Mouse (Mus musculus) liver, embryonic 15.5 days (tissue): ENCODE results near the gene Il17rd. TPM values are rescaled to one million over a fixed set of nuclear protein-coding genes. Genes with fewer than 3 reads are reported as not detected.

Source experiments
- ATAC-seq: fragments of 200-750 bp; cut with Nextera tagmentation; 2 replicates; pipeline ENCODE4 v1.8.0; 2017; ENCODE audit warnings: moderate number of reproducible peaks, mild to moderate bottlenecking, moderate library complexity; ENCODE audit not compliant: insufficient read depth
- H3K27ac ChIP-seq: fragments of 300-500 bp; sonication (generic); replicated peaks from 2 replicates; pipeline ENCODE4 v1.5.1; 2015; ENCODE audit warnings: mild to moderate bottlenecking, inconsistent platforms
- H3K27me3 ChIP-seq: fragments of 300-500 bp; sonication (generic); 2 replicates; pipeline ENCODE4 v1.6.1; 2015; ENCODE audit warnings: mild to moderate bottlenecking, inconsistent platforms
- H3K36me3 ChIP-seq: fragments of 300-500 bp; sonication (generic); replicated peaks from 2 replicates; pipeline ENCODE4 v1.6.1; 2015; ENCODE audit warnings: moderate library complexity, mild to moderate bottlenecking, inconsistent platforms
- H3K4me1 ChIP-seq: fragments of 300-500 bp; sonication (generic); replicated peaks from 2 replicates; pipeline ENCODE4 v1.6.1; 2015; ENCODE audit warnings: inconsistent platforms
- H3K4me2 ChIP-seq: fragments of 300-500 bp; sonication (generic); 2 replicates; pipeline ENCODE4 v1.6.1; 2015; ENCODE audit warnings: moderate library complexity, mild to moderate bottlenecking, inconsistent platforms
- H3K4me3 ChIP-seq: fragments of 300-500 bp; sonication (generic); replicated peaks from 2 replicates; pipeline ENCODE4 v1.5.1; 2015; ENCODE audit warnings: mild to moderate bottlenecking, inconsistent platforms
- H3K9ac ChIP-seq: fragments of 300-500 bp; sonication (generic); 2 replicates; pipeline ENCODE4 v1.6.1; 2015; ENCODE audit warnings: moderate library complexity, mild to moderate bottlenecking, inconsistent platforms
- H3K9me3 ChIP-seq: fragments of 300-500 bp; sonication (generic); replicated peaks from 2 replicates; pipeline ENCODE4 v1.6.1; 2016; ENCODE audit warnings: inconsistent platforms
- WGBS: fragments of 180-500 bp; shearing (Covaris S2); methylation state at CpG from one replicate; pipeline ENCODE4 v1.1.7; 2015; ENCODE audit warnings: mixed read lengths; ENCODE audit not compliant: insufficient replicate concordance; 5-methylcytosine and 5-hydroxymethylcytosine counted together
- polyA plus RNA-seq: library from polyadenylated mRNA; unstranded; fragments of >200 nt; fragmentation: Nextera tagmentation; extraction: Ambion mirVana; gene quantifications from 2 replicates; pipeline ENCODE4 v1.2.1, GENCODE M21; 2015

Gene Il17rd
- polyA plus RNA-seq, 1 experiment from 2014 or later: 0.14 TPM

- WGBS: 72% methylated on average over 5 of the region's 5 CpGs
- H3K27me3 ChIP-seq: no peaks in the 10 kb centered on the region
- H3K27ac ChIP-seq: no peak overlapping the region
- no peaks in the 10 kb centered on the region for H3K36me3 ChIP-seq
- no peak overlapping the region for H3K4me3 ChIP-seq
- no peak overlapping the region for H3K4me2 ChIP-seq
- no peak overlapping the region for H3K9ac ChIP-seq
- no peak for ATAC-seq
- H3K9me3 ChIP-seq: no peaks in the 10 kb centered on the region
- H3K4me1 ChIP-seq: no peaks in the 10 kb centered on the region
Observed at GRCm38 (mm10) chr14:27149401-27149800, 110.7 kb downstream of the Il17rd start.

GRCm38 (mm10) chr14:27150011-27150640 lies 111.4 kb downstream of the Il17rd start:
- Histone ChIP-seq H3K4me2 (no peak overlapping the region), H3K4me1 (no peaks in the 10 kb centered on the region), H3K36me3 (no peaks in the 10 kb centered on the region), H3K27ac (no peak overlapping the region), H3K4me3 (no peak overlapping the region), H3K9ac (no peak overlapping the region), H3K9me3 (no peaks in the 10 kb centered on the region), H3K27me3 (no peaks in the 10 kb centered on the region)
- WGBS: 42% methylated on average over 6 of the region's 6 CpGs
- no peak for ATAC-seq

GRCm38 (mm10) chr14:27151432-27151831 lies 112.7 kb downstream of the Il17rd start:
- H3K4me1 ChIP-seq: no peaks in the 10 kb centered on the region
- no peaks in the 10 kb centered on the region for H3K9me3 ChIP-seq
- 42% methylated on average over 8 of the region's 8 CpGs for WGBS
- no peak overlapping the region for H3K4me2 ChIP-seq
- no peak overlapping the region for H3K9ac ChIP-seq
- no peak overlapping the region for H3K27ac ChIP-seq
- ATAC-seq: no peak
- no peak overlapping the region for H3K4me3 ChIP-seq
- H3K36me3 ChIP-seq: no peaks in the 10 kb centered on the region
- no peaks in the 10 kb centered on the region for H3K27me3 ChIP-seq

GRCm38 (mm10) chr14:27155088-27155487 lies 116.3 kb downstream of the Il17rd start:
- ATAC-seq: no peak

GRCm38 (mm10) chr14:27156032-27156431 lies 117.3 kb downstream of the Il17rd start:
- Histone ChIP-seq H3K27ac (no peak overlapping the region), H3K36me3 (no peaks in the 10 kb centered on the region)
- WGBS: 64% methylated on average over 6 of the region's 6 CpGs

More at GRCm38 (mm10) chr14:27155088-27155487, 116.3 kb downstream of the Il17rd start:
- Histone ChIP-seq H3K4me1 (no peaks in the 10 kb centered on the region), H3K9me3 (no peaks in the 10 kb centered on the region), H3K4me2 (no peak overlapping the region), H3K27me3 (no peaks in the 10 kb centered on the region), H3K4me3 (no peak overlapping the region), H3K27ac (no peak overlapping the region), H3K9ac (no peak overlapping the region), H3K36me3 (no peaks in the 10 kb centered on the region)
- WGBS: 56% methylated on average over 6 of the region's 6 CpGs

More at GRCm38 (mm10) chr14:27156032-27156431, 117.3 kb downstream of the Il17rd start:
- no peak overlapping the region for H3K4me3 ChIP-seq
- ATAC-seq: no peak
- no peaks in the 10 kb centered on the region for H3K9me3 ChIP-seq
- no peaks in the 10 kb centered on the region for H3K27me3 ChIP-seq
- no peak overlapping the region for H3K4me2 ChIP-seq
- no peak overlapping the region for H3K9ac ChIP-seq
- H3K4me1 ChIP-seq: no peaks in the 10 kb centered on the region

Other genes with a start within 250 kb of the Il17rd start
- not detected in 2 replicates for gene Asb14, start 144.4 kb upstream of the Il17rd start, polyA plus RNA-seq
- gene Appl1, start 67.7 kb upstream of the Il17rd start, polyA plus RNA-seq: 5.9 and 8.3 TPM in 2 replicates
- 6.1 and 7.0 TPM in 2 replicates for gene Hesx1, start 44.5 kb upstream of the Il17rd start, polyA plus RNA-seq
- gene Arhgef3, start 76.0 kb downstream of the Il17rd start, polyA plus RNA-seq: 6.6 and 8.2 TPM in 2 replicates